Mouse (Mus musculus) bone marrow, adult 2 months (tissue): ENCODE measurements around the gene Vcl.

Source experiments
- CTCF ChIP-seq: fragments of 200-500 bp; IDR thresholded peaks from 2 replicates; pipeline ENCODE4 v1.5.1; 2011; ENCODE audit warnings: low read length, control low read depth; ENCODE audit not compliant: control insufficient read depth, insufficient read depth
- POLR2A ChIP-seq: fragments of 200-500 bp; IDR thresholded peaks from 2 replicates; pipeline ENCODE4 v1.6.1; 2011; ENCODE audit warnings: low read depth, mild to moderate bottlenecking, control low read depth, low read length, borderline replicate concordance; ENCODE audit not compliant: control insufficient read depth

DNA sequence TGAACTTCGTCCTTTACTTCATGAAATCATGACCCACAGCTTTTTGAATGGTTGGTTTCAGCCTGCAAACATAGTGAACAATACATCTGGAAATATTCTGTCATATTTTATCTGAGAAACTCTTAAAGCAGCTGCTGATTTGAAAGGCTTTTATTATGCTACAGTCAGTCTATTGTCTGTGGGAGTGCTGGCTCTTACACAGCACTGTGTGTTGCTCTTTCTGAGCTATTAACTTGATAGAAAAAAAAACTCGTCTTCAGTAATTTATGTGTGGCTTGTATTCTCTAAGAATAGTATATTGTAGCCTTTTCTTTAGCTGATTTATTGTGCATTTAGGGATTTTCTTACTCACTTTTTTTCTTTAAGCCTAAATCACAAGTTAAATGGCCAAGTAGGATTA, 35.1 kb downstream of the Vcl start:
- TF ChIP-seq POLR2A: no peak
- TF ChIP-seq CTCF: no peak
